9 mouse cellular contexts compared by ENCODE assay signal in the genomic region with DNA sequence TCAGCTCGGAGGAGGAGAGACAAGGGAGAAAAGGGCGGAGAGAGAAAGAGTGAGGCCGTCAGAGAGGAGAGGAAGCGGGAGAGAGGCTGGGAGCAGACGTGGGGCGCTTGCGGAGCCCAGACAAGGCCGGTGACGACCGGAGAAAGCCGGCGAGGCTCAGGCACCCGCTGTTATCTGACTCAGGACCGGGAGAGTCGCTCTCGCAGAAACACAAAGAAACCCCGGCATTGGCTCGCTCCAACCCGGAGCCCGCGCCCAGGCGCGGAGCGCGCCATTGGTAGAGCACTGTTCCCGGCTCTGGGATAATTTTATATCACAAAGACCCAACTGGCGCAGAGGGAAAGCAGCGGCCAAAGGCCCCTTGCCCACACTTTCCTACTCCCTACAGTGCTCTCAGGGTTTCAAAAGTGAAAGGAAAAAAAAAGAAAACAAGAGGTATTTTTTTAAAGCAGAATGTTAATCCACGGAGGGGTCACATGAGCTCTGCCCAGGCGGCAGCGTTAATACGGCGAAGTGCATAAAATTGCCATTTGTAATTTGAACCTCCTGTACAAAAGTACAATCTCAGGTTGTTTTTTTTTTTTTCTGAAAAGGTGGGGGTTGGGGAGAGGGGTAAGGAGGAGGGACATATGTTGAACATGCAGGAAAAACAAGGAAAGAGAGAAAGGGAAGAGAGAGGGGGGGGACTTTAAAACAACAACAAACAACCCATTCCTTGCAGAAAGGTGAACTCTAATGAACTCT. TPM values are rescaled to one million over a fixed set of nuclear protein-coding genes. Genes with fewer than 3 reads are reported as not detected.
DNase-seq lines count a peak whose midpoint lies in the region; ATAC-seq and TF ChIP-seq lines count a peak whose summit lies in the region.
"Had no signal": no experiment of that assay in that cellular context is flagged by ENCODE, and none has a peak within 500 bp of the region (broad histone marks: within the 10 kb centered on the region; RNA-seq: fewer than 3 reads in every experiment).

No protein-coding gene starts in this region.

- no peak for TF ChIP-seq POLR2A in embryonic fibroblast, embryonic 13.5 days (IDR thresholded peaks at IDR 0.05; ENCODE audit: low read depth, low read length)
- TF ChIP-seq POLR2A in small intestine, adult 2 months (IDR thresholded peaks at IDR 0.05; ENCODE audit: low read depth, low read length), result no peak

- TF ChIP-seq CTCF in embryonic fibroblast, embryonic 13.5 days (IDR thresholded peaks at IDR 0.05; ENCODE audit: borderline replicate concordance, insufficient read depth, low read length), result no peak
- TF ChIP-seq CTCF in small intestine, adult 2 months (IDR thresholded peaks at IDR 0.05; ENCODE audit: extremely low read depth, insufficient read length, insufficient replicate concordance, low read depth, low read length), result no peak

- H3K4me1 ChIP-seq in embryonic fibroblast, embryonic 13.5 days (ENCODE audit: control insufficient read depth, insufficient read depth, low read length), result peaks cover 2% of the 10 kb centered on the region; the same call in 1 of the 2 replicates
- H3K4me1 ChIP-seq in hindbrain, embryonic 12.5 days, result peaks cover 24% of the 10 kb centered on the region
- peaks cover 27% of the 10 kb centered on the region for H3K4me1 ChIP-seq in limb, embryonic 15.5 days
- no peaks in the 10 kb centered on the region; the same call in none of the 2 replicates for H3K4me1 ChIP-seq in small intestine, adult 2 months (ENCODE audit: control insufficient read depth, insufficient read depth, insufficient read length, low read length)

- ATAC-seq in hindbrain, embryonic 12.5 days (ENCODE audit: low FRiP score), result no peak
- no peak for ATAC-seq in limb, embryonic 15.5 days (ENCODE audit: insufficient number of reproducible peaks, low FRiP score, low TSS enrichment, low read depth)

- no peaks in the 10 kb centered on the region for H3K9me3 ChIP-seq in hindbrain, embryonic 12.5 days (replicated peaks)
- no peaks in the 10 kb centered on the region for H3K9me3 ChIP-seq in limb, embryonic 15.5 days

- peaks cover 29% of the 10 kb centered on the region for H3K36me3 ChIP-seq in hindbrain, embryonic 12.5 days
- H3K36me3 ChIP-seq in limb, embryonic 15.5 days, result no peaks in the 10 kb centered on the region
- peaks cover 6% of the 10 kb centered on the region for H3K36me3 ChIP-seq in small intestine, adult 2 months (ENCODE audit: control insufficient read depth, insufficient read depth, low read length)

- H3K27me3 ChIP-seq in hindbrain, embryonic 12.5 days, result 0 out of 2 replicates have a peak, but pooled peaks cover 4% of the 10 kb centered on the region
- H3K27me3 ChIP-seq in limb, embryonic 15.5 days, result peaks cover 15% of the 10 kb centered on the region; the same call in 1 of the 2 replicates
- no peaks in the 10 kb centered on the region for H3K27me3 ChIP-seq in small intestine, adult 2 months (ENCODE audit: control insufficient read depth, insufficient read depth, low read length)

- 0% methylated on average over 33 of the region's 33 CpGs for WGBS in hindbrain, embryonic 12.5 days
- under 1% methylated on average over 33 of the region's 33 CpGs for WGBS in limb, embryonic 15.5 days
- 1% methylated on average over 33 of the region's 33 CpGs for WGBS in small intestine, adult 2 months

- peak overlapping the region; percentile 96 for H3K27ac ChIP-seq in embryonic fibroblast, embryonic 13.5 days (ENCODE audit: insufficient read depth, low read length)
- peak overlapping the region; percentile 100 for H3K27ac ChIP-seq in hindbrain, embryonic 12.5 days
- H3K27ac ChIP-seq in limb, embryonic 15.5 days, result peak overlapping the region; percentile 98
- H3K27ac ChIP-seq in small intestine, adult 2 months (ENCODE audit: insufficient read depth, low read depth, low read length), result peak overlapping the region; percentile 44
- H3K27ac ChIP-seq: macrophage had no signal

- peak overlapping the region; percentile 74 for H3K4me3 ChIP-seq in embryonic fibroblast, embryonic 13.5 days (ENCODE audit: insufficient read depth, low read length)
- peak overlapping the region; percentile 92 for H3K4me3 ChIP-seq in hindbrain, embryonic 12.5 days
- H3K4me3 ChIP-seq in limb, embryonic 15.5 days, result peak overlapping the region; percentile 73
- H3K4me3 ChIP-seq in small intestine, adult 2 months (ENCODE audit: low read depth, low read length), result peak overlapping the region; percentile 79

- peak overlapping the region; percentile 99 for H3K9ac ChIP-seq in hindbrain, embryonic 12.5 days
- peak overlapping the region; percentile 79 for H3K9ac ChIP-seq in limb, embryonic 15.5 days

- peak; percentile 53 for DNase-seq in gastrocnemius, adult 18-20 months (ENCODE audit: low spot score)
- DNase-seq in gastrocnemius, postnatal 25 days, result no peak
- DNase-seq in ES-CJ7 (ENCODE audit: low read depth, low spot score), result peak; percentile 83
- DNase-seq in adrenal gland, adult 8-10 months, result no peak

- H3K4me2 ChIP-seq in hindbrain, embryonic 12.5 days (replicated peaks), result peak overlapping the region; percentile 79
- peak overlapping the region; percentile 82 for H3K4me2 ChIP-seq in limb, embryonic 15.5 days

RNA-seq across cellular contexts. Expression of a gene that starts 7.5 kb away (rescaled TPM):
- 10 to 100 TPM; 18.6 to 25.1 TPM for total RNA-seq in gastrocnemius, adult 18-20 months (2021)
- 10 to 100 TPM; 15.1 to 21.7 TPM for total RNA-seq in gastrocnemius, postnatal 25 days (2021)
- polyA plus RNA-seq in embryonic fibroblast, embryonic 13.5 days (2011; ENCODE audit: insufficient read length, low read depth, missing spikeins), result 47.0 and 54.4 TPM in 2 replicates
- 133 and 146 TPM in 2 replicates for polyA plus RNA-seq in hindbrain, embryonic 12.5 days (2016; fragmentation: Nextera tagmentation; extraction: Ambion mirVana)
- polyA plus RNA-seq in limb, embryonic 15.5 days (2015; fragmentation: Nextera tagmentation; extraction: Ambion mirVana), result 28.0 and 34.7 TPM in 2 replicates
- polyA plus RNA-seq in small intestine, adult 2 months (2012; rRNA removed), result 21.9 and 35.0 TPM in 2 replicates
- 100 to 1,000 TPM; 108 to 141 (median 120) TPM for total RNA-seq in adrenal gland, adult 8-10 months (2022)
- polyA plus RNA-seq: macrophage had no signal

Comparison
In these comparisons a context has a peak if more than half of its experiments do, and no peak if none do; other contexts are left out.
1. DNase-seq: peak in gastrocnemius, adult 18-20 months (single experiment) and ES-CJ7 (single experiment); none in gastrocnemius, postnatal 25 days (single experiment) and adrenal gland, adult 8-10 months (single experiment).
2. H3K27ac ChIP-seq: peak in every context shown above with its lines; median percentile 100 in hindbrain, embryonic 12.5 days; 98 in limb, embryonic 15.5 days; 96 in embryonic fibroblast, embryonic 13.5 days; 44 in small intestine, adult 2 months.
3. Peak in every context shown above with its lines, with median percentiles within 50 percentile points of each other: H3K4me3 ChIP-seq.